Mouse (Mus musculus): ENCODE results near the gene Aqp7. TPM values are rescaled to one million over a fixed set of nuclear protein-coding genes. Genes with fewer than 3 reads are reported as not detected.

Gene Aqp7
- polyA plus RNA-seq, 1 experiment, result not detected

DNA sequence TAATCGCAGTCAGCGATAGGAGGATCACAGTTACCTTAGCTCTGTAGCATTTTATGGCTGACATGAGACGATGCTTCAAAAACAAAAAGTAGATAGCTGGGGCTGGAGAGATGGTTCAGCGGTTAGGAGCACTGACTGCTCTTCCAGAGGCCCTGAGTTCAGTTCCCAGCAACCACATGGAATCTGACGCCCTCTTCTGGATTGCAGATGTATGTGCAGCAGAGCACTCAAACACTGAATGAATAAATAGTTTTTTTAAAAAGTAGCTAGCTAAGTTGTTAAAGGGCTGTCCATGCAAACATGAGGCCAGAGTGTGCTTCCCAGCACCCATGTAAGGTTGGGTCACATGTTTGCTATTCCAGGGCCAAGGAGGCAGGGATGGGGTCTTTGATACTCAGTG, 26.8 kb downstream of the Aqp7 start:
- TF ChIP-seq FOSL1 (IDR thresholded peaks at IDR 0.05; ENCODE audit: insufficient read depth, low read length, poor library complexity, severe bottlenecking), result no peak
- TF ChIP-seq USF1 (IDR thresholded peaks at IDR 0.05; ENCODE audit: low read depth), result no peak
- no peak for TF ChIP-seq CTCF (IDR thresholded peaks at IDR 0.05; ENCODE audit: control insufficient read depth, insufficient read depth, insufficient read length)
- no peak for TF ChIP-seq MYOD1 (IDR thresholded peaks at IDR 0.05; ENCODE audit: control insufficient read depth, insufficient read length, low read depth)
- TF ChIP-seq MYOG (IDR thresholded peaks at IDR 0.05; ENCODE audit: control insufficient read depth, extremely low read depth, insufficient read length), result no peak
- TF ChIP-seq CEBPB (IDR thresholded peaks at IDR 0.05; ENCODE audit: low read depth), result no peak
- no peak for TF ChIP-seq MAX (IDR thresholded peaks at IDR 0.05)
- H3K36me3 ChIP-seq (ENCODE audit: control insufficient read depth, insufficient read depth), result peaks cover 39% of the 10 kb centered on the region

DNA sequence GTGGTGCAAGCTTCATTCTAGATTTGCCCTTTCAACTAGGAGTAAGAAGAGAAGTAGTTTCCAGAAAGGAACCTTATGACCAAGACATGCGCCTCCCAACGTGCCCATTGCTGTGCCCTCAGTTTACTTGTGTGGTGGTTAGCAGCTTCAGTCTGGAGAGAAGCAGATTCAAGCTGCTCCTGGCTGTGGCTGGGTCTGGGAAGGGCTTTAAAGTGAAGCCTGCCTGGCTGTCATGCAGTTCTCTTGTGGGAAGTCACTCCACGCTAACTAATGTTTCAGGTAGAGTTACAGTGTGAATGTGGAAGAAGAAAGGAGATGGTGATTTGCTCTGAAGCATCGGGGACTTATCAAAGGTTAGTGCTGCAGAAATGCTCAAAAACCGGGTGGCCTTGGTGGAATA, 32.1 kb downstream of the Aqp7 start:
- Histone ChIP-seq H3K27me3 (ENCODE audit: control insufficient read depth, insufficient read depth, insufficient read length) (no peaks in the 10 kb centered on the region), H3K36me3 (ENCODE audit: control insufficient read depth, insufficient read depth) (peaks cover 60% of the 10 kb centered on the region), H3K4me3 (ENCODE audit: insufficient read depth, poor library complexity, severe bottlenecking) (no peak overlapping the region), H3K79me2 (ENCODE audit: control insufficient read depth, insufficient read depth) (no peaks in the 10 kb centered on the region), H3K79me3 (ENCODE audit: low read depth) (no peaks in the 10 kb centered on the region), H3ac (ENCODE audit: control insufficient read depth, insufficient read length, low read depth) (no peak overlapping the region)
- no peak for TF ChIP-seq CEBPB (IDR thresholded peaks at IDR 0.05; ENCODE audit: low read depth)
- TF ChIP-seq MYOG (IDR thresholded peaks at IDR 0.05; ENCODE audit: control insufficient read depth, extremely low read depth, insufficient read length), result no peak
- no peak for TF ChIP-seq MAX (IDR thresholded peaks at IDR 0.05)
- TF ChIP-seq USF1 (IDR thresholded peaks at IDR 0.05; ENCODE audit: low read depth), result no peak
- TF ChIP-seq MYOD1 (IDR thresholded peaks at IDR 0.05; ENCODE audit: control insufficient read depth, insufficient read length, low read depth), result no peak
- TF ChIP-seq FOSL1 (IDR thresholded peaks at IDR 0.05; ENCODE audit: insufficient read depth, low read length, poor library complexity, severe bottlenecking), result no peak
- no peak for TF ChIP-seq CTCF (IDR thresholded peaks at IDR 0.05; ENCODE audit: control insufficient read depth, insufficient read depth, insufficient read length)

More for the DNA sequence above, 26.8 kb downstream of the Aqp7 start:
- Histone ChIP-seq H3ac (ENCODE audit: control insufficient read depth, insufficient read length, low read depth) (no peak overlapping the region), H3K27me3 (ENCODE audit: control insufficient read depth, insufficient read depth, insufficient read length) (no peaks in the 10 kb centered on the region), H3K79me3 (ENCODE audit: low read depth) (no peaks in the 10 kb centered on the region), H3K79me2 (ENCODE audit: control insufficient read depth, insufficient read depth) (no peaks in the 10 kb centered on the region), H3K4me3 (ENCODE audit: insufficient read depth, poor library complexity, severe bottlenecking) (no peak overlapping the region)

DNA sequence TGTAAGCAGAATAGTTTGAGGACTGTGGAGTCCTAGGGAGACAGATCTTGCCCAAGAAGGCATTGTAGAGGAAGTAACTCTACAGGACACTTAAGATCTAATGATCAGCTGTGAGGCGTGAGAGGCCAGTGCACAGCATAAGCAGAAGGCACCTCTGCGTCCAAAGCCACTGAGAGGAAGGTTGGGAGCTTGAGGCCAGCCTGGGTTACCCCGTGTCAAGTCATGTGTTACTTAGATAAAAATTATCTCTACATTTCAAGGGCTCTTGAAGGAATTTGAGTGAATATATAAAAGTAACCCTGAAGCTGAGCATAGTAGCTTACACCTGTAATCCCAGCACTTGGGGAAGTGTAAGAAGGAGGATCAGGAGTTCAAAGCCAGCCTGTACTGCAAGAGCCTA, 34.6 kb downstream of the Aqp7 start:
- Histone ChIP-seq H3K79me2 (ENCODE audit: control insufficient read depth, insufficient read depth) (no peaks in the 10 kb centered on the region), H3K79me3 (ENCODE audit: low read depth) (no peaks in the 10 kb centered on the region), H3K27me3 (ENCODE audit: control insufficient read depth, insufficient read depth, insufficient read length) (no peaks in the 10 kb centered on the region), H3K4me3 (ENCODE audit: insufficient read depth, poor library complexity, severe bottlenecking) (no peak overlapping the region), H3ac (ENCODE audit: control insufficient read depth, insufficient read length, low read depth) (no peak overlapping the region), H3K36me3 (ENCODE audit: control insufficient read depth, insufficient read depth) (peaks cover 72% of the 10 kb centered on the region)
- TF ChIP-seq CEBPB (IDR thresholded peaks at IDR 0.05; ENCODE audit: low read depth) (no peak), MAX (IDR thresholded peaks at IDR 0.05) (no peak), MYOD1 (IDR thresholded peaks at IDR 0.05; ENCODE audit: control insufficient read depth, insufficient read length, low read depth) (no peak), CTCF (IDR thresholded peaks at IDR 0.05; ENCODE audit: control insufficient read depth, insufficient read depth, insufficient read length) (no peak), FOSL1 (IDR thresholded peaks at IDR 0.05; ENCODE audit: insufficient read depth, low read length, poor library complexity, severe bottlenecking) (no peak), USF1 (IDR thresholded peaks at IDR 0.05; ENCODE audit: low read depth) (no peak), MYOG (IDR thresholded peaks at IDR 0.05; ENCODE audit: control insufficient read depth, extremely low read depth, insufficient read length) (no peak)

DNA sequence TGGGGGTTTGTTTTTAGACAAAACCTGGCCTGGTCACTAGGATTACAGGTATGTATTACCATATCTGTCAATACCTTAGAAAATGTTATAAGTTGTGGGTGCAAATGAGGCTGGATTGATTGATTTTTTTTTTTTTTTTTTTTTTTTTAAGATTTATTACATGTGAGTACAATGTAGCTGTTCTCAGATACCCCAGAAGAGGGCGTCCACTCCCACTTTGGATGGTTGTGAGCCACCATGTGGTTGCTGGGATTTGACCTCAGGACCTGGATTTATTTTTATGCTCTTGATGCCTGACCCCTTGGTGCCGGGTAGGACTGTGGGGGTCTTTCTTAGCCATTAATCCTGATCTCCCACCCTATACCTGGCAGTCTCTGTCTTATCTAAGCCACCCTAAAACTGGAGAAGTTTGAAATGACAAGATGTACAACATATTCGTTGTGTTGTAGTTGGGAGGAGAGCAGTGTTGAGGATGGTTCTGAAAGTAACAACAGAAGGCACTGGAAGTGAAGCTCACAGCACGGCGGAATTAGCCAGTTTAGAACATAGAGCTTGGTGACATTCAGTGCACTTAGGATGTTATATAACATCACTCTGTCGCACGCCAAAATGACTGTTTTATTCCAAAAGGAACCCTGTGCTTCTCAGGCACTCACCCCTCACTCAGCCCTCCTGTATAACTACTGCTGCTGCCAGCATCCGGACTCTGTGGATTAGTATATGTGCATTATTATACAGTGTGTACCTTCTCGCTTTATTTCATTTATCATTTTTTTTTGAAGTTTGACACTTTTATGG, 46.9 kb downstream of the Aqp7 start:
- no peaks in the 10 kb centered on the region for H3K27me3 ChIP-seq (ENCODE audit: control insufficient read depth, insufficient read depth, insufficient read length)
- H3ac ChIP-seq (ENCODE audit: control insufficient read depth, insufficient read length, low read depth), result no peak overlapping the region
- H3K79me3 ChIP-seq (ENCODE audit: low read depth), result no peaks in the 10 kb centered on the region
- peaks cover 94% of the 10 kb centered on the region for H3K36me3 ChIP-seq (ENCODE audit: control insufficient read depth, insufficient read depth)
- no peaks in the 10 kb centered on the region for H3K79me2 ChIP-seq (ENCODE audit: control insufficient read depth, insufficient read depth)
- H3K4me3 ChIP-seq (ENCODE audit: insufficient read depth, poor library complexity, severe bottlenecking), result no peak overlapping the region
- TF ChIP-seq USF1 (IDR thresholded peaks at IDR 0.05; ENCODE audit: low read depth), result no peak
- TF ChIP-seq CEBPB (IDR thresholded peaks at IDR 0.05; ENCODE audit: low read depth), result no peak
- no peak for TF ChIP-seq CTCF (IDR thresholded peaks at IDR 0.05; ENCODE audit: control insufficient read depth, insufficient read depth, insufficient read length)

DNA sequence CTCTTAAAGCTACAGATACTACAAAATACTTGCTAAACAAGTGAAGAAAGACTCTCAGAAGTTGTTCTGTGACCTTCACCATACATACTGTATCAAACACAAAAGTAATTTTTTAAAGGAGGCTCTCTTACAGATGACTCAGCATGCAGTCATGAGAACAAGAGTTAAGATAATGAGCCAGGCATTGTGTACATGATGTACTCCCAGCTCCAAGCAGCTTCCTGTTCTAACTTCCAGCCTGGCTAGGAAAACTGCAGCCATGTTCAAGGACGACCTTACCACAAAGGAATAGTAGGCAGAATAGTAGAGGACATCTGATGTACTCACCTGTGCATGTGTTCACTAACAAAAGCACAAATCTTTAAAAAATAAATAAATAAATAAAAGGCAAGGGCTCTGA, 47.7 kb downstream of the Aqp7 start:
- no peak overlapping the region for H3K4me3 ChIP-seq (ENCODE audit: insufficient read depth, poor library complexity, severe bottlenecking)
- no peak overlapping the region for H3ac ChIP-seq (ENCODE audit: control insufficient read depth, insufficient read length, low read depth)
- TF ChIP-seq CEBPB (IDR thresholded peaks at IDR 0.05; ENCODE audit: low read depth), result no peak
- no peak for TF ChIP-seq MYOG (IDR thresholded peaks at IDR 0.05; ENCODE audit: control insufficient read depth, extremely low read depth, insufficient read length)
- no peak for TF ChIP-seq MAX (IDR thresholded peaks at IDR 0.05)
- no peak for TF ChIP-seq MYOD1 (IDR thresholded peaks at IDR 0.05; ENCODE audit: control insufficient read depth, insufficient read length, low read depth)
- TF ChIP-seq FOSL1 (IDR thresholded peaks at IDR 0.05; ENCODE audit: insufficient read depth, low read length, poor library complexity, severe bottlenecking), result no peak
- TF ChIP-seq USF1 (IDR thresholded peaks at IDR 0.05; ENCODE audit: low read depth), result no peak
- no peak for TF ChIP-seq CTCF (IDR thresholded peaks at IDR 0.05; ENCODE audit: control insufficient read depth, insufficient read depth, insufficient read length)
- H3K36me3 ChIP-seq (ENCODE audit: control insufficient read depth, insufficient read depth), result peaks cover 96% of the 10 kb centered on the region
- H3K27me3 ChIP-seq (ENCODE audit: control insufficient read depth, insufficient read depth, insufficient read length), result no peaks in the 10 kb centered on the region
- no peaks in the 10 kb centered on the region for H3K79me3 ChIP-seq (ENCODE audit: low read depth)
- no peaks in the 10 kb centered on the region for H3K79me2 ChIP-seq (ENCODE audit: control insufficient read depth, insufficient read depth)
